Mouse (Mus musculus) T-helper 2 cell (primary cell): ENCODE measurements around the gene Slc35f6.

Source experiments
- in situ Hi-C: fragments of 300-600 bp; cut with MboI, MseI; formaldehyde crosslinking; loops from one replicate; pipeline ENCODE4 v1.15.1; 2025; ENCODE audit warnings: high pct_unique_total_duplicates

The Slc35f6 gene

GRCm38 (mm10) chr5:30647815-30648560, at the start of gene Slc35f6:
TSS of gene Slc35f6 (plus strand) at chr5:30647933.
- in situ Hi-C loops: no loop called here

DNA sequence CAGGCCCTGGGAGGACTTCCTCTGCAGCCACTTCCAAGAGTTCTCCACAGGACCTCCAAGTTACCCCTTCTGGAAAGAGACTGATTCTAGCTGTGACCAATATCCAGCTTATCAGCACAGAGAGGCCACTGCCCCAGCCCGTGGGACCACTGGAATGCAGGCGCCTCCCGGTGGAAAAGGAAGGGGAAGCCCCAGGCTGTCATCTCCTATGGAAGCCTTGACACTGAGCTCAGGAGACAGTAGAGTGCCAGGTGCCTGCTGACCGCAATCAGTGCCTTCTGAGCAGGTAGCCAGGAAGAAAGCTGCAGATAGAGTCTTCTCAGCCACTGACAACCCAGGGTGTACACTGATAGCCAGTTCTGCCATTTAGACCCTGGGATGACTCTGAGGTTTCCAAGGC, 46.3 kb upstream of the Slc35f6 start:
- in situ Hi-C loops: no loop called here

- in situ Hi-C loops: no loop called here
These were observed 44.5 kb upstream of the Slc35f6 start for GRCm38 (mm10) chr5:30603255-30603654.

- in situ Hi-C loops: no loop called here
These were observed 43.8 kb upstream of the Slc35f6 start for GRCm38 (mm10) chr5:30603926-30604325.

- in situ Hi-C loops: no loop called here
These were observed 43.0 kb upstream of the Slc35f6 start for GRCm38 (mm10) chr5:30604769-30605188.

DNA sequence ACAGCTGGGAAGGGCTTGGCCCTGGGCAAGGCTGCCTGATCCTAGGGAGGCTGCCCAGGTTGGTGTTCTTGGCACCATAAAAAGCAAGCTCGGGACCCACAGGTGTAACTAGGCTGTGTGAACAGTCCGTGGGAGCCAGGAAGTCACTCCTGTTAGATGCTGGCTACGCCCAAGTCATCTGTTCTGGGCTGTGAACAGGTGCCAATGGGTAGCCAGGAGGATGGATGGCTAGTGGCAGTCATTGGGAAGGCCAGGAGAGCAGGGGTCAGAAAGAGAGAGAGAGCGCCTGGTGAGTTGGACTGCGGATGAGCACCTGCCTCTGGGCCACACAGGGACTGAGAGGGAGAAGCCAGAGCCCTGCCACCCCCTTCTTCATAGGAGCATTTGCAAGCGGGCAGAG, 42.1 kb upstream of the Slc35f6 start:
- in situ Hi-C loops: no loop called here

DNA sequence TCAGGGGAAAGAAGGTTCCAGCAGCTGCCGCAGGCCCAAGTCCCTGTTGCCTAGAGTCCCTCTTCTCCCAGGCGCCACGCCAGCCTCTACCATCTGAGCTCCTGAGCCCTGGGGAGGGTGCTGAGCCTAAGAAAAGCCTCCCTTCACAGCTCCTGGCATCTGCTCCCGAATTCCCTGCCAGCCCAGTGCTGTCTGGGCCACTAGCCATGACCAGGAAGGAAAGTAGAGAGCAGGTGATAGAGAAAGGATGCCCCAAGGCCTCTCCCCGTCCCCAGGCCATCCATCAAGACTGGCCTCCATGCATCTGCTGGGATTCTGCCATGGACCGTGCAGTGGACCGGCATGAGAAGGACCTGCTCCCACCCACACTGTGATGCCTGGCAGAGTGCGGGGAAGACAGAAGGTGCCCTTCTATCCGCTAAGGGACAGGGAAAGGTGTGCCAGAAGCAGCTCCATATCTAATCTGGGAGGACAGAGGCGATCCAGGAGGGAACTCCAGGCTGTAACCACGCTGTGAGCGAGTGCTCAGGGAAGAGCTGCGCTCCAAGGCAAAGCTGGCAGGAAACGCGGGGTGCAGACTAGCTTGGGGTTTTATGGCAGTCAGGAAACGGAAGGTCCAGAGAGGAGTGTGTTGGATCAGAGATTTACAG, 41.2 kb upstream of the Slc35f6 start:
- in situ Hi-C loops: no loop called here

- in situ Hi-C loops: no loop called here
These were observed 38.6 kb upstream of the Slc35f6 start for GRCm38 (mm10) chr5:30609094-30609493.

DNA sequence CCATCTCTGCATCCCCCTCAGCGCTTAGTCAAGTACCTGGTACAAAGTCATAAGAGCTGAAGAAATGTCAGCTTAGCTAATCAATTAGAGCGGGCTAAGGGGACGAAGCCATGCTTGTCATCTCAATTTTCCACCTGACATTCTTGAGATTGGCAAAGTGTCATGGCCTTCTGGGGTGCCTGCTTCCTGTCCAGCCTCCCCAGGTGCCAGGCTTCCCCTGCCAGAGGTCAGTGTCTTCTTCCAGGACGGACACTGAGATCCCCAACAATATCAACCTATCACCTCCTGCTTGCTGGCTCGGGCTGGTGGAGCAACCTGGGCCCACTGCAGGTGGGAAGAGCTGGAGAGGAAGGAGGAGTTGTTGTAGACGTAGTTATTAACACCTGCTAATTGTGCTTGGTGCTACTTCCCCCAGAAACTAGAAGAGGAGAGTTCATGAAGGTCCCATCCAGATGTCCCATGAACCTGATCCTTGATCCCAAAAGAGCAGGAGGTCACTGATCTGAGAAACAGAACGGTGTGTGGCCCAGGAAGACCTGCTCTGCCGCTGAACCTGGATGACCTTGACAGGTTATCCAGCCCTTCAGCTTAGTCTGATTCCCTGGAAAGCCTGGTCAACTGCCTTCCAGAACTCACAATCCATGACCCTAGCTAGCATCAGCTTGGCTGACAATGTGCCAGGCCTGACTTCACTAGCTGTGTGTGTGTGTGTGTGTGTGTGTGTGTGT, 37.7 kb upstream of the Slc35f6 start:
- in situ Hi-C loops: loop anchor here (10.0 kb wide), 1 partner anchor 325 kb away; the partner anchor contains the start of gene Drc1

- in situ Hi-C loops: loop anchor here (10.0 kb wide), 1 partner anchor 326 kb away; the partner anchor contains the start of gene Drc1
These were observed 36.6 kb upstream of the Slc35f6 start for GRCm38 (mm10) chr5:30611091-30611490.

DNA sequence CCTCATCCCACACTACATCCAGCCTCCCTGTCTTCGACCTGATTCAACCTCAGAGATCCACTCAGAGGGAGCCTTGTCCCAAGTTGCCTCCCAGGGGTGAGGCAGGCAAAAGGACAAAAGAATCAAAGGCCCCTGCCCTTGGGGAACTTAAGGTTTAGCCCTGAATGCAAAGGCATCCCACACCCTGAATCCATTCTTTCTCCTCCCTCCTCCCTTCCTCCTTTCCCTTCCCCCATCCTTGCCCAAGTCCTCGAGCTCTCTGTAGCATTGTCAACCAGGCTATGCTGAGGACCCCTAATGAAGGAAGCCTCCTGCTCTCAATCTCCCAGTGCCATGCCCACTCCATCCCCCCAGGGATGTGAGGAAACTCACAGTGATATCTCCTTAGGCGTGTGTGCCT, 36.0 kb upstream of the Slc35f6 start:
- in situ Hi-C loops: loop anchor here (10.0 kb wide), 1 partner anchor 327 kb away; the partner anchor contains the start of gene Drc1

- in situ Hi-C loops: loop anchor here (10.0 kb wide), 1 partner anchor 328 kb away; the partner anchor contains the start of gene Drc1
These were observed 35.2 kb upstream of the Slc35f6 start for GRCm38 (mm10) chr5:30612575-30612974.

DNA sequence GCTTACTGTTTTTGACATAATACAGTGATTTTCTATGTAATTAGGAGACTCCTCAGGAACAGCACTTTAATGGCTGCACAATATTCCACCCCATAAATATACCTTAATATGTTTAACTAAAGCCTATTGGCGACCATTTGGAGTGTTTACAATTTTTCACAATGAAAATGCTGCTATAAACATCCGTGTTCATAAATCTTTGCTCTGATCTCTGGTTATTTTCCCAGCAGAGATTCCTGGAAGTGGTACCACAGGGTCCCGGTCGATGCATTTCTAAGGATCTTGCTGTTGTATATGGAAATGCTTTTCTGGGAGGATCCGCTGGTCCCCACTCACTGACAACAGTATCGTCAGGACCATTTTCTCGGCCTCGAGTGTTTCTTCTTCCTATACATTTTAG, 34.5 kb upstream of the Slc35f6 start:
- in situ Hi-C loops: loop anchor here (10.0 kb wide), 1 partner anchor 328 kb away; the partner anchor contains the start of gene Drc1

DNA sequence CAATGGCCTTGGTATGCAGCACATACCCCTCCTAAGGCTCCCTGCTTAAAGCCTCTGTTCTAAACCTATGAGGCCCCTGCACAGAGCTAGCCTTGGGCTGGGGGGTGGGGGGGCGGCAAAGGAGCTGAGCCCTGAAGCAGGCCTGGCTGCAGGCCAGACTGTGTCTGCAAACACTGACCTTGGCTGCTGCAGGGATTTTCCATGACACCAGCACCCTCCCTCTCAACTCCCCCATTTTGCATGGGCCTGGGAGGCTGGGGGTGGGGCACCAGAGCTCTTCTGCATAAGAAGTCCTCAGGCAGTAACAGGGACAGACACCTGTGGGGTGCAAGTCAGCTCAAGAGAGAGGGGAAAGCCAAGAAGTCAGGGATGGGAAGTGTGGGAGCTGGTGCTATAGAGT, 33.5 kb upstream of the Slc35f6 start:
- in situ Hi-C loops: loop anchor here (10.0 kb wide), 1 partner anchor 329 kb away; the partner anchor contains the start of gene Drc1

GRCm38 (mm10) chr5:30615416-30615815, 32.3 kb upstream of the Slc35f6 start:
- in situ Hi-C loops: loop anchor here (10.0 kb wide), 1 partner anchor 331 kb away; the partner anchor contains the start of gene Drc1

DNA sequence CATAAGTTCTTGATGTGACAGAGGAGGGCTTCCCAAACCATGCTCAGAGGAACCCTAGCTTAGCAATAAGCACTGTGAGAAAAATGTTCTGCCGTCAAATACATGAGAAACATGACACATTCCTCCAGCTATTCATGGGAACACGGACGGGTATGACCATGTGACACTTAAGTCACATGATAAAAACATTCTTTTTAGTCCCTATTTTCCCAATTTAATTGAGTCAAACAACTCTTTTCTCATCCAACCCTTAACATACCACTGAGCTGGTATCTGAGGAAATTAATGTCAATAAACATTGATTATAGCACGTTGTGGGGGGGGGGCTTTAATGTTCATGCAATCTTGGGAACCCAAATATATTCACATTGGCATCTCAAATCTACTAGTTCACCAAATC, 31.9 kb upstream of the Slc35f6 start:
- in situ Hi-C loops: loop anchor here (10.0 kb wide), 1 partner anchor 331 kb away; the partner anchor contains the start of gene Drc1

GRCm38 (mm10) chr5:30616644-30617043, 31.1 kb upstream of the Slc35f6 start:
- in situ Hi-C loops: loop anchor here (10.0 kb wide), 1 partner anchor 332 kb away; the partner anchor contains the start of gene Drc1

- in situ Hi-C loops: loop anchor here (10.0 kb wide), 1 partner anchor 333 kb away; the partner anchor contains the start of gene Drc1
These were observed 30.4 kb upstream of the Slc35f6 start for GRCm38 (mm10) chr5:30617357-30617756.

GRCm38 (mm10) chr5:30617851-30618250, 29.9 kb upstream of the Slc35f6 start:
- in situ Hi-C loops: loop anchor here (10.0 kb wide), 1 partner anchor 333 kb away; the partner anchor contains the start of gene Drc1

DNA sequence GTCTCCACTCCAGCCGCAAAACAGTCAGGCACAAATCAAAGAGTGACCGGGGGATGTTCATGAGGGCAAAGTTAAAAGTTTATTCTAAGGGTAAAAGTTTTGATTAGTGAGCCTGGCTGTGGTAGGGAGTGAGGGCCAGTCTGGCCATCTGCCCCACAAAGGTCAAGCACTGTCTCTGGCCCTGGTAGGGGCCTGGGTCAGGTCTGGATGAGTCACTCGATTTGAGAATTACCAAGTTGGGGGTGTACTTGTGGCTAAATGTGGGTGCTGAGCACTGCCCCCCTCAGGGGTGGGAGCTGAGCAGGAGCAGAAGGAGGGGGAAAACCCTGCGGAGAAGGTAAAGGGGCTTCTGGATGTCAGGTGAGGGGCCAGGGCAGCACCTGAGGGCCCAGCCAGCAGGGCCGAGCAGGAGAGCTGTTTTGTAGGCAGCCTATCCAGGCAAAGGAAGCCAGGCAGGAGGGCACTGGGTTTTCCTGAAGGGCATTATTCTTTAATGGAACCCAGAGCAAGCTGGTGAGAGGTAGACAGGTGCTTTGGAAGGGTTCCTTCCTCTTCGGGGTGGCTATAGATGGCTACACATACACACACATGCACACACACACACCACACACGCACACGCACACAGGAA, 29.2 kb upstream of the Slc35f6 start:
- in situ Hi-C loops: loop anchor here (10.0 kb wide), 1 partner anchor 334 kb away; the partner anchor contains the start of gene Drc1

DNA sequence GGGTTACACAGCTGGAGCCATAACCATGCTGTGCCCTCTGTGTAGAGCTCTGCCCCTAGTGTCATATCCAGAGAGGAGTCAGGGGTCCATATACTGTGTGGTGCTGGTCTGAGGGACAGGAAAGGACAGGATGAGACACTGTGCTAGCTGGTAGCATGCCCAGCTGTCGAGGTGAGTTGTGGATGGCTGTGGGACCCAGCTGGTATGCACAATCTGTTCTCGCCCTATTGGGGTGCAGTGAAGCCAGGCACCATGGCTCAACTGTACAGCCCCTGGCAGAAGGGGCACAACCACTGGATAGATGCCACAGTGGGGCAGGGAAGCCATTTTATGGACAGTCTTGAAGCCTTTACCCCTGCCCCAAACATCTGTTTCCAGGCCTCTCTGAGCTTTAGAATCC, 28.5 kb upstream of the Slc35f6 start:
- in situ Hi-C loops: loop anchor here (10.0 kb wide), 1 partner anchor 334 kb away; the partner anchor contains the start of gene Drc1
